Mouse (Mus musculus) WW6 (cell line): ENCODE measurements around the gene Fgfbp1.

Experiments used
- DNase-seq: peaks from one replicate; pipeline ENCODE4 v3.0.0-alpha.2; 2013; ENCODE audit warnings: low read depth, low spot score

Fgfbp1 gene

DNA sequence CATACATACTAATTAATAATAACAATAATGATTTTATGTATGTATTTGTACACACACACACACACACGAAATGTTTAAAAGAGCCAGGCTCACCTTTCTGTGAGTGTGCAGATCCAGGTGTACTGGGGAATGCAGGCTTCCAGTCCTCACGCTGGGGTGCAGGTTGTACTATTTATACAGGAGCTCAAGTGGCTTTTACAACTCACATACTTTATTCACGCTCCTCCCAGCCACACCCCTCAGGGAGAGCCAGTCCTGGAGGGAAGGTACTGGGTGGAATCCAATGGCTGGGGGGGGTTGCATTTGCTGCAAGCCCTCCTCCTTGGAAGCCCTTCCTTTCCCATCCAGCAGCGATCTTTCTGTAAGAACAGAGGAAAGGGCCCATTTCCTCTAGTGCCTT lies at the start of gene Fgfbp1:
Fgfbp1 (minus strand) TSS at position 160 of the 400 bp plus-strand sequence.
- no peak for DNase-seq

DNA sequence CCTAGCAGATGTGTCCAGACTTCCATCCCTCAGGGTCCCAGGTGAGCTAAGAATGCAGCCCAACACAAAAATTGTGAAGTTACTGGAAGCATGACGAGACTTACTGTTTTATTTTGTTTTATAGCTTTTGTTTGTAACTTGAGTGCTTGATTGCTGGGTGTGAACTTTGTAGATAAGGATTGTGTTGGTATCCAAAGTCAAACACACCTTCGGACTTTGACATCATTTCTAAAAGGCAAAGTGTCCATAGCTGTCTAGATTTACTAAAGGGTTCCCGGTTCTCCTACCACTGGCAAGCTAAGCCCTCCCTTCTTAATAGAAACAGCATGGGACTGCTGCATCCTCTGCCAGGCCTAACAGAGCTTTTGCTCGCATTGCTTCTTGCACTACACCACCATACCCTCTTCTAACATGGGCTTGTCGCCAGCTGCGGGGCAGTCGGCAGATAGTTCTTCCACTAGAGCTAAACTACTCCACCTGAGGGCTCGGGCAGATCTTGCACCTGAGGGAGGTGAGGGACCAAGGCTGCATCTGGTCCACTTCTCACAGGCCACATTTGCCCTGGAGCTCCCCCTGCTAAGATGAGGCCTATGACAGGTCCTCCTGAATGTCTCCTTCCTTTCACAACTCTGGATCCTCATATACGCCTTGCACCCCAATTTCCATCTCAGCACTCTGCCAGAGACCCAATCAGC lies 16.9 kb upstream of the Fgfbp1 start:
- no peak for DNase-seq

DNA sequence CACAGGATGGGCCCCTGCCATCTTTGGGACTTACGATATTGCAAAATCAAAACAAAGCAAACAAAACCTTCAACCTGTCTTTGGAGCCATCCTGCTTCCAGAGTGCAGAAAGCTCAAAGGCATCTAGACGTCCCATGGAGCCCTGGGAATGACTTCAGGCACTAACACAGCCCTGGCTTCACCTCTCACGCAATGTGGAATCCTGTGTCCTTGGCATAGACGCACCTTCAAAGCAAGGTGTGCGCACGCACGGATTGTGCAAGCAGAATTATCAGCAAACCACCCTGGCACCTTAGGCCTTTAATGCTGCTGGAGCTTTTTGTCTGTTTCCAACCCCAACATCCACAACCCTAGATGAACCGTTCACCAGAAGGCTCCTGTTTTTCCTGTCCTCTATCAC lies 16.0 kb upstream of the Fgfbp1 start:
- no peak for DNase-seq

DNA sequence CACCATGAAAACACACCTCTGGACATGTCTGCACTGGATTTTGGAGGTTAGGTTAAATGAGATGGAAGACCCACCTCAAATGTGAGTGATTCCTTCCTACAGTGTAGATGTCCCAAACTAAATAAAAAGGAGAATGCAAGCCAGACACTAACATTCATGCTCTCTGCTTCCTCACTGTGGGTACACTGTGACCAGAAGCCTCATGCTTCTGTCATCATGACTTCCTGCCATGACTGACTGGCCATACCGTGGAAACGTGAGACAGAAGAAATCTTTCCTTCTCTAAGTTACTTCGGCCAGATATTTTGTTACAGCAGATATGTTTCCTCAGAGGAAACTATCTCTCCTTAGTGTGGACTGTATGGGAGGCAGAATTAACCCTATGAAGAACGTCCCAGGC lies 14.6 kb upstream of the Fgfbp1 start:
- no peak for DNase-seq

GRCm38 (mm10) chr5:43994981-43995380 lies 13.4 kb upstream of the Fgfbp1 start:
- no peak for DNase-seq

GRCm38 (mm10) chr5:43990316-43990715 lies 8.7 kb upstream of the Fgfbp1 start:
- no peak for DNase-seq

DNA sequence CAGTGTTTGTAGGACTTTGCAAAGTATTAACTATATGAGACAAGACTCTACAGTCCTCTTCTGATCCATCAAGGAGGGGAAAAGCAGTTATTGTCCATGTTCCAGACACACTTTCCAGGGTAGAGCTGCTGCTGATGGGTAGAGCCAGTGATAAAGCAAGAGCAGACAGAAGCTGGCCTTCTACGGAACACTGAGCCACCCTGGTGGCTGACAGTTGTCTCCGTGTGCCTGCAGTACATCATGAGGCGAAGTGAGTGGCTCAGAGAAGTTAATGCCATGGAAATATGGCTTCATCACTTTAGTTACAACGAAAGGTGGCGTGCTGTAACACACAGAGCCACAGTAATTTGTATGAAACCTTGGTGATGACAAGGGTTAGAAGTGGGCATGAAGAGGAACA lies 7.4 kb upstream of the Fgfbp1 start:
- no peak for DNase-seq

GRCm38 (mm10) chr5:43986212-43986611 lies 4.6 kb upstream of the Fgfbp1 start:
- DNase-seq, result no peak

- DNase-seq, result no peak
Measured at GRCm38 (mm10) chr5:43982896-43983295, 1.3 kb upstream of the Fgfbp1 start.

- DNase-seq, result no peak
Measured at GRCm38 (mm10) chr5:43980397-43980796, 1.2 kb downstream of the Fgfbp1 start.

DNA sequence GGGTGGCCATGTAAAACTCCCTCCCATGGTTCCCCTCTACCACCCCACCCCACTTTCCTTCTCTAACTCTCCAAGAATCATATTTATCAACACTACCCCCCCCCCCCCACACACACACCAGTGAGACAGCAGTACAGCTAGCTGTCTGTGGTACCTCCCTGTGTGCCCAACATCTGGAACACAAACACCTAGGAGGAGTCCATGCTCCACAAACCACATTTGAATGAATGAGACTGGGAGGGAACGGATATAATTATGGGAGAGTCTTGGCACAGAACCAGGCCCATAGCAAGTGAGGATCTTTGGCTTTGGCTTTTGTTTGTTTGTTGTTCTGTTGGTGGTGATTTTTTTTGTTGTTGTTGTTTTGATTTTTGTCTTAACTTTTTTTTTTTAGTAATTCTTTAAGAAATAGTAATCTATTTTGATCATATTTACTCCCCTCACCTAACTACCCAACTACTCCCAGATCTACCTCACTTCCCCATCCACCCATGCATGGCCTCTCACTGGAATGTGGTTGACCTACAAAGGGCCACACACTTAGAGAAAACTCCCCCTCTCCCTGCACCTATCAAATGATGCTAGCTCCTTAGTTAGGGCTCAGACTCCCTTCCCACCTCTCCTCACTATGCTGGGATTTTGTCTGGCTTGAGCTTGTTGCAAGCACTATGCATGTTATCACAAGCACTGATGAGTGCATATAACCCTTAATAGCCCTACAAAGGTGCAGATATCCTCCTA lies 4.6 kb downstream of the Fgfbp1 start:
- DNase-seq, result no peak

GRCm38 (mm10) chr5:43974166-43974565 lies 7.4 kb downstream of the Fgfbp1 start:
- DNase-seq, result no peak

- DNase-seq, result no peak
Measured at GRCm38 (mm10) chr5:43971156-43971555, 10.4 kb downstream of the Fgfbp1 start.

DNA sequence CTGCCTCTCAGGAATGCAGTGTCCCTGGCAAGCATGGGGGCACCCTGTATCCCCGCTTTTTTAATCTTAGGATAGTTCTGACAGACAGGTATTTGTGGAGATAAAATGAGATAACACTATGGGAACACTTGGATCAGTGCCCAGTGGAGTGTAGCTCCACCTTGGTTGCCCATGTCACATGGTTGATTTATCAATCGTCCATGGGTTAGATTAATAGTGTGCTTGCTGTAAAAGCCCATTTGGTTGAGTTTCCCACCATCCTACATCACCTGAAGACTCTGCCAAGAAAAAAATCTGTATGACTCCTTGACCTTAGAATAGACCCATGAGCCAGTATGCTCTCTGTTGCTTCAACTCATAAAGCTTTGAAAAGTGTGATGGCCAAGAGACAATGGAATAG lies 11.0 kb downstream of the Fgfbp1 start:
- DNase-seq, result no peak

DNA sequence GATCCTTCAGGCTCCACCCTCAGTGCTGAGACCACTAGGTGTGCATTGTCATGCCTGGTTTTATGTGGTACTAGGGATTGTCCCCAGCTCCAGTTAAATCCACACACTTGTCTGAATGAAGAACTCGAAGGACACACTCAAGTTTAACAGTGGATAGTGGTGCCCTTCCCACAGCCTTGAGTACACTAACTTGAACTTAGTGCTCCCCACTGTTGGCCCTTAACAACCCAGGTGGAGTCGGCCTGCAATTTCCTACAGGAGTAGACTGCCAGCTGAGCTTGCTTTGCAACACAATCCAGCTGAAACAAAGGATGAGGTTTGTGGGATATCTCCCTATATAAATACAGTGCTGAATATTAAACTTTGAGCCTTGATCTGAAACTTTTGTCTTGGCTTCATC lies 12.9 kb downstream of the Fgfbp1 start:
- no peak for DNase-seq

GRCm38 (mm10) chr5:43961056-43961455 lies 20.5 kb downstream of the Fgfbp1 start:
- DNase-seq, result no peak

DNA sequence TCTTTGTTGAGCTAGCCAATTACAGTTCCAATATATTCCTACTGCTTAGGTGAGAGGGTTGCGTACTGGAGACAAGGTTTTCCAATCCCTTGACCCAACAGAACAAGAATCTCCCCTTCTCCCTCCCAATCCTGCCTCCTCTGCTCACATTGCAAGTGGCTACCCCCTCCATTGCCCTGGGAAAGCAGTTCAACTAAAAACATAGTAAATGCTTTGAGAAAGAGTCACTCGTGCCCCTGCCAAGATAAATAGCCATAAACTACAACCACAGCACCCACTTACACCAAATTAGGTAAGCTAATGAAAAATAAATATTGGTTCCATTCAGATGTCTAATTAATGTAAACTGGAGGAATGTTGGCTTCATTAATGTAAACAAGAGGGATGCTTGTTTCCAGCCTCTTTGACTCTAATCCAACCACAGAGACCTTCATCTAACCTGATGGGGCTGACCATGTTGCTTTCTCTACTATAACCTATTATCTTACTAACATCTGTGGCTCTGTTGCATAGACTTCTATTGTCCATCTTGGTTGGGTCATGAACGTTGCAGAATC lies 21.6 kb downstream of the Fgfbp1 start:
- no peak for DNase-seq

GRCm38 (mm10) chr5:43953241-43953640 lies 28.3 kb downstream of the Fgfbp1 start:
- no peak for DNase-seq

GRCm38 (mm10) chr5:43948748-43949275 lies 32.8 kb downstream of the Fgfbp1 start:
- DNase-seq, result no peak

DNA sequence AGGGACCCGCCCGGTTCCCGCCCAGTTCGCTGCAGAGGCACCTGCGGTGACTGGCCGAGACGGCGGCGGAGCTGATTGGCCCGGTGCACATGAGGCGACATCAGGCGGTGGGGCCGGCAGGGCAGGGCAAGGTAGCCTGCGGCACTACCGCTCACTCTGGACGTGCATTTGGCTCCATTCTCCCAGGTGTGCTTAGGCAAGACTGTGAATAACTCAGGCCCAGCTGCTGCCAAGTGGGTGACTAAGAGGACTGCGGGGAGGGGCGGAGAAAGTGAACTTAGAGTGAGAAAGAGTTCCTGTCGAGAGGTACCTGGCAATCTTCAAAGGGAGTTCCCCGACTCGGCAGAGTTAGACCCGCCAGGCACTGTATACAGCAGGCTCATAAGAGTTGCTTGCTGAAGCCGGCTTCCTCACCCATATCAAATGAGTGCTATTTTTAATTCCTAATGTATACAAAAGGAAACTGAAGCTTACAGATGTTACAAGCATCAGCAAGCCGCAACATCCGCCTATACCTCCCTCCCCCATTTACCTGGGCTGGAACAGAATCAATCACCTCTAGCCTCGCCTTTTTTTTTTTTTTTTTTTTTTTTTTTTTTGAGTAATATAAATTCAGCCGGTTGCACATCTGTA lies 33.4 kb downstream of the Fgfbp1 start:
- peak; percentile 87 for DNase-seq

GRCm38 (mm10) chr5:43947330-43947977 lies 34.1 kb downstream of the Fgfbp1 start:
- DNase-seq, result no peak

GRCm38 (mm10) chr5:43933269-43933668 lies 48.3 kb downstream of the Fgfbp1 start:
- no peak for DNase-seq
